Mouse (Mus musculus): ENCODE data around the gene Moxd1.

DNA sequence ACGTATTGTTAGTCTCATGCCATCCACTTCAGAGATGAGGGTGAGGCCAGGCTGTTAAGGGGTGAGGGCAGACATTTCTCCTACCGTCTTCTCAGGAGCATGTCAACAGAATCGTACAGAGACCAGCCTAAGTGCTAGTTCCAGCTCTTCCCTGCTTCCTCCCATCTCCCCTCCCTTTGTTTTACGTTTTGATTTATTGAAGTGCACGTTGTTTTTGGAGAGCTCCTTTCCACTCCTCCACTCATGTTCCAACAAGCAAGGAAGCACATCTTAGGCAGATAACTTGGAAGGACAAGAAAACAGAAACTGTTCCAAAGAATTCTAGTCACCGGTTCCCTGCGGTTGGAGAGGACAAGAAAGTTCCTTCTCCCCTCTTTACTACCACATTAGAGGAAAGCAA lies 52.9 kb downstream of the Moxd1 start:
- TF ChIP-seq POLR2A (IDR thresholded peaks at IDR 0.05; ENCODE audit: low read depth, low read length), result no peak
- TF ChIP-seq CTCF (conservative IDR thresholded peaks at IDR 0.05; ENCODE audit: insufficient read depth, insufficient read length, low read depth, low read length), result no peak
